Mouse (Mus musculus): Measurements from ENCODE around the gene Stk39. TPM values are rescaled to one million over a fixed set of nuclear protein-coding genes. Genes with fewer than 3 reads are reported as not detected.

The Stk39 gene
- polyA plus RNA-seq, 1 experiment from 2014 or later = 7.8 TPM

DNA sequence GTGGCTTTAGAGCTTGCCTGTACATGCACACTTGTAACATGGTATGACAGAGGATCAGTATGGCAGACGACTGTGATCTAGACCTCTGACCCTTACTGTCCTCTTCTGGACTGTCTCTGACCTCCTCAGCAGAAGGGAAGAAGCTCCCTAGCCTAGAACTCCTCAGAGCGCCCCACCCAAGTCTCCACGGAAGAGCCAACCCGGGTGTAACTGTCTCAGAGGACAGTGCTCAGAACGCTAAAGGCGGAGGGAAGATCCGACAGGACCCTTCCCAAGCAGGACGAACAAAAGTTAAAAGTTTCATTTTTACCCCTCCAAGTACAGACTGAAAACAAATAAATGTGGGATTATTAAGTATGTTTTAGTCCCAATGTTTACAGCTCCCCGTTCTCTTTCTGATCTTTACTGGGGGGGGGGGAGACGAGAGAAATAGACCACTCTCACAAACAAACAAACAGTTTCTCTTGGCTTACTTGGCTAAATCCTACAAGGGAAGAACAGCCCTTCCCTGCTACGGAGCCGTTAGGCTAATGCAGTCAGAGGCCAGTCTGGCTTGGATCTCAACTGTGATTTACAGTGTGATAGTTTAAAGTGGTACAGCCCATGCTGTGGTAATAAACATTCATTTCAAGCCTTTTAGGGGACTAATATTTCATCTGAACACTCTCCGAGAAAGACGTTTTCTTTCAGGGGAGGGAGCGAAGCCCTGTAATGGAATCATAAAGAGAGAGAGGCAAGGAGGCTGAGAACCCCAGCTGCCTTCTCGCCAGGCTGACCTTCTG lies 179.3 kb downstream of the Stk39 start:
- Histone ChIP-seq H3K27me3 (replicated peaks; ENCODE audit: control insufficient read depth, insufficient read depth, low read length) (no peaks in the 10 kb centered on the region), H3K9ac (ENCODE audit: low read depth, low read length) (no peak overlapping the region), H3K36me3 (ENCODE audit: control insufficient read depth, insufficient read depth, low read length) (no peaks in the 10 kb centered on the region), H3K4me1 (replicated peaks; ENCODE audit: control insufficient read depth, insufficient read depth, low read length) (no peaks in the 10 kb centered on the region), H3K4me3 (ENCODE audit: low read depth, low read length) (no peak overlapping the region), H3K27ac (ENCODE audit: low read depth, low read length) (no peak overlapping the region), H3K4me2 (no peak overlapping the region), H3K9me3 (ENCODE audit: control insufficient read depth, low read length) (no peaks in the 10 kb centered on the region)
- WGBS = 69% methylated on average over 16 of the region's 16 CpGs
- DNase-seq (ENCODE audit: low spot score) (no peak), ATAC-seq (replicated peaks; ENCODE audit: low FRiP score) (no peak)

DNA sequence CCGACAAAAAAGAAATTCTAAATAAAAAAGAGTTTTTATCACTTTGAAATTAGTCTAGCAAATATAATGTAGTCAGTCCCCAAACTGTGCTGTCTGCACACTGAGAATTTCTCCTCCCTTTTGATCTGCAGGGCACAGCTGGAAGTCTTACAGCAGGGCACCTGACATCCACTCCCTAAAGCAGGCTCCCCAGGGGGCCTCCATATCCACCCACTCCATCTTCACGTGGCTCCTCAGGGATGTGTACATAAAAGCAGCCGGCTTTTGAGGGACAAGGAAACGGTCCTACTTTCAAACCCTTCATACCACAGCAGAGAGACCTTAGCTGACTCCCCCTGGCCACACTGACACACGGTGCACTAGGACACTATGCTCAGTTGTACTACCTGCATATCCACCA lies 180.2 kb downstream of the Stk39 start:
- no peaks in the 10 kb centered on the region for H3K4me1 ChIP-seq (replicated peaks; ENCODE audit: control insufficient read depth, insufficient read depth, low read length)
- H3K27me3 ChIP-seq (replicated peaks; ENCODE audit: control insufficient read depth, insufficient read depth, low read length) = no peaks in the 10 kb centered on the region
- DNase-seq (ENCODE audit: low spot score) (no peak), ATAC-seq (replicated peaks; ENCODE audit: low FRiP score) (no peak)
- no peaks in the 10 kb centered on the region for H3K36me3 ChIP-seq (ENCODE audit: control insufficient read depth, insufficient read depth, low read length)
- no peaks in the 10 kb centered on the region for H3K9me3 ChIP-seq (ENCODE audit: control insufficient read depth, low read length)
- no peak overlapping the region for H3K4me3 ChIP-seq (ENCODE audit: low read depth, low read length)
- H3K27ac ChIP-seq (ENCODE audit: low read depth, low read length) = no peak overlapping the region
- 63% methylated on average over 5 of the region's 5 CpGs for WGBS
- no peak overlapping the region for H3K4me2 ChIP-seq
- H3K9ac ChIP-seq (ENCODE audit: low read depth, low read length) = no peak overlapping the region

DNA sequence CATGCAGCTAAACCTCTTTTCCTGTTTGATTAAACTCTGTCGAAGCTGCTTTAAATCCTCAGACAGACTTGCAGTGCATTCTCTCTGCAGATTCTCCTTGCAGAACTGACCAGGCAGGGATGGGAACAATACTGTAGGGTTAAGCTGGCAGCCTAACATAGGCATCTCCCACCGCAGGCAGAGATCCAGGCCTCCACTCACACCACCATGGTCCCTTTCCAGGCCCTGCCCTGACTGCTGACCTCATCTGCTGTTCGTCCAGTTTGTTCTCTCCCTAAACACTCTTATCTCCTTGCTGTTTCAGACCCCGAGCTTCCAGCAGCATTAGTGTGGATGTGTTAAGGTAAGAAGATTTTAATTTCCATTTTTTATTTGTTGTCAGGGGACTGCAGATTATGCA lies 182.1 kb downstream of the Stk39 start:
- no peak for ATAC-seq (replicated peaks; ENCODE audit: low FRiP score)

DNA sequence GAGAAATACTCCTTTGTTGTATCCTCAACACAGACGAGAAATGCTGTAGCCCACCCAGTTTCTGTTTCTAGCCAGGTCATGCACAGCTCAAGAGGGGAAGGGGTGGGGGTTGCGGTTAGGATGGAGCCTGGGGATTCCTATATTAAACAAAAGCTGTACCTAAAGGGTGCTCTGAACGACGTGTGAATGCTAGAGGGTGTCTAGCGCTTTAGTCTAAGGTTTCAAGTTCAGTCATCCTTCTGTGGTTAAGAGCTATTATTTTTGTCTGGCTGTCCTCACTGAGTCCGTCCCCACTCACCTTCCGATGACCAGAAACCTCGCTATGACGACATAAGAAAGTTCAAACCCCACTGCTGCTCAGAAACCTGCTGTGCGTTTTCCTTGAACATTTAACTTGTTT lies 182.9 kb downstream of the Stk39 start:
- H3K36me3 ChIP-seq (ENCODE audit: control insufficient read depth, insufficient read depth, low read length) = no peaks in the 10 kb centered on the region
- no peaks in the 10 kb centered on the region for H3K4me1 ChIP-seq (replicated peaks; ENCODE audit: control insufficient read depth, insufficient read depth, low read length)
- 83% methylated on average over 10 of the region's 10 CpGs for WGBS
- H3K27ac ChIP-seq (ENCODE audit: low read depth, low read length) = no peak overlapping the region
- H3K4me3 ChIP-seq (ENCODE audit: low read depth, low read length) = no peak overlapping the region
- DNase-seq (ENCODE audit: low spot score) (no peak), ATAC-seq (replicated peaks; ENCODE audit: low FRiP score) (no peak)
- H3K9ac ChIP-seq (ENCODE audit: low read depth, low read length) = no peak overlapping the region
- no peaks in the 10 kb centered on the region for H3K9me3 ChIP-seq (ENCODE audit: control insufficient read depth, low read length)
- H3K4me2 ChIP-seq = no peak overlapping the region
- no peaks in the 10 kb centered on the region for H3K27me3 ChIP-seq (replicated peaks; ENCODE audit: control insufficient read depth, insufficient read depth, low read length)

More for the DNA sequence above, 182.1 kb downstream of the Stk39 start:
- no peak overlapping the region for H3K27ac ChIP-seq (ENCODE audit: low read depth, low read length)
- H3K9me3 ChIP-seq (ENCODE audit: control insufficient read depth, low read length) = no peaks in the 10 kb centered on the region
- H3K4me2 ChIP-seq = no peak overlapping the region
- no peaks in the 10 kb centered on the region for H3K4me1 ChIP-seq (replicated peaks; ENCODE audit: control insufficient read depth, insufficient read depth, low read length)
- no peak for DNase-seq (ENCODE audit: low spot score)
- no peak overlapping the region for H3K4me3 ChIP-seq (ENCODE audit: low read depth, low read length)
- no peaks in the 10 kb centered on the region for H3K36me3 ChIP-seq (ENCODE audit: control insufficient read depth, insufficient read depth, low read length)
- H3K9ac ChIP-seq (ENCODE audit: low read depth, low read length) = no peak overlapping the region
- WGBS = 38% methylated on average over 4 of the region's 4 CpGs
- no peaks in the 10 kb centered on the region for H3K27me3 ChIP-seq (replicated peaks; ENCODE audit: control insufficient read depth, insufficient read depth, low read length)

DNA sequence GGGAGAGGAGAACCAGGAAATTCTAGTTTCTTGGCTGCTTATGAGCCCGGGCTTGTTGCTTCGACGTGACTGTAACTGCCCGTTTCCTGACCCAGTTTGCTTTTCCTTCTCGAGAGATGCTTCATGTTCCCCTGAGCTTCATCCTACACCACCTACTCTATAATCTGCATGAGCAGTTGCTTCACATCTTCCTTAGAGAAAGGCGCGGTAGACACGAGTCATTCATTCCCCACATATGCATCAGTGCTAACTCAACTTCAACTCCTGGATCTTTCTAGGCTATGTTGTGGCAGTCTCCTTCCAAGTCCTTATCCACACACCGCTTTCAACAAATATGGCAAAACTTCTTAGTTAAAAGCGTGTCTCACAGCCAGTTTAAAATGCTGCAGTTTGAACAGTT lies 184.0 kb downstream of the Stk39 start:
- Histone ChIP-seq H3K9ac (ENCODE audit: low read depth, low read length) (no peak overlapping the region), H3K36me3 (ENCODE audit: control insufficient read depth, insufficient read depth, low read length) (no peaks in the 10 kb centered on the region), H3K4me3 (ENCODE audit: low read depth, low read length) (no peak overlapping the region), H3K4me1 (replicated peaks; ENCODE audit: control insufficient read depth, insufficient read depth, low read length) (no peaks in the 10 kb centered on the region), H3K27me3 (replicated peaks; ENCODE audit: control insufficient read depth, insufficient read depth, low read length) (no peaks in the 10 kb centered on the region), H3K9me3 (ENCODE audit: control insufficient read depth, low read length) (no peaks in the 10 kb centered on the region), H3K27ac (ENCODE audit: low read depth, low read length) (no peak overlapping the region), H3K4me2 (no peak overlapping the region)
- DNase-seq (ENCODE audit: low spot score) (no peak), ATAC-seq (replicated peaks; ENCODE audit: low FRiP score) (no peak)
- 87% methylated on average over 10 of the region's 10 CpGs for WGBS

DNA sequence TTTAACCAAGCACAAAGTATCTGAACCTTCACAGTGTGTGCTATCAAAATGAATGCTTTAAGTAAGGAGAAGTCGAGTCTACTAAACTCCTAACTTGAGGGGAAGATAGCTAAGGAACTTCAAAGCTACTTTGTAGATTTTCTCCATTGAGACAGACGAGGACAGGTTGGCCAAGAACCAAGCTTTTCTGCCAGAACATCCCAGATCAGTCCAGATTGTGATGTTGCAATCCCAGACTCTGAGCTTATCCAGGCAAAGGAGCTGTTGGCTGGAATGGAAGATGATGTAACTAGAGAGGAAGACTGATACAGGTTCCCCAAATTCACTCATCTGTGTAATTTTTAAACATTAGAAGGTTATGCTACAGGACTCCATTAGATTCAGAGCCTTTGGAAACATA lies 187.7 kb downstream of the Stk39 start:
- no peaks in the 10 kb centered on the region for H3K27me3 ChIP-seq (replicated peaks; ENCODE audit: control insufficient read depth, insufficient read depth, low read length)
- ATAC-seq (replicated peaks; ENCODE audit: low FRiP score) = no peak

DNA sequence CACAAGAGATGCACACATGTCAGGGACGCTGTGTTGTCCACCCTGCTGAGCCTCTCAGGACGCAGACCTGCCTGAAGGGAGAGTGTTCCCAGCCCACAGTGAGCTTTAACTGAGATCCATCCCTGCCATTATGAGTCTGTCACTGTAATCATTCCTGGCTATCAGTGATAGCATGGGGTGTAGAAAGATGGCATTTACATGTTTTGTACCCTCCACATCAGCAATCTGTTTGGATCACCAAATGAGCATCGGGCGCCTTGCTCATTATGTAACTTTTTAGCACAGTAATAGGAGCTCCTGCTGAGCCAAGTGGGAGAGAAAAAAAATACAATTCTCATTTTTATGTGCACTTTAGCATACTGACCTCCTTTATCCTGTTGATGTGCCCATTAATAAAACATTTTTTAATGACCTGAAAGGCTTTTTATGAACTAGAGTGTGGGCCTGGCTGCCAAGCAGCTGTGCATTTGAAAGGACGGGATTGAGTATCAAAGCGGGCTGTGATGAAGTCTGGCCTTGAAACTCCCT lies 189.0 kb downstream of the Stk39 start:
- H3K4me3 ChIP-seq (ENCODE audit: low read depth, low read length) = no peak overlapping the region
- H3K9me3 ChIP-seq (ENCODE audit: control insufficient read depth, low read length) = no peaks in the 10 kb centered on the region
- H3K36me3 ChIP-seq (ENCODE audit: control insufficient read depth, insufficient read depth, low read length) = no peaks in the 10 kb centered on the region
- H3K4me2 ChIP-seq = no peak overlapping the region
- no peak overlapping the region for H3K9ac ChIP-seq (ENCODE audit: low read depth, low read length)
- DNase-seq (ENCODE audit: low spot score) (no peak), ATAC-seq (replicated peaks; ENCODE audit: low FRiP score) (no peak)
- 92% methylated on average over 6 of the region's 6 CpGs for WGBS
- H3K27me3 ChIP-seq (replicated peaks; ENCODE audit: control insufficient read depth, insufficient read depth, low read length) = no peaks in the 10 kb centered on the region
- H3K27ac ChIP-seq (ENCODE audit: low read depth, low read length) = no peak overlapping the region
- no peaks in the 10 kb centered on the region for H3K4me1 ChIP-seq (replicated peaks; ENCODE audit: control insufficient read depth, insufficient read depth, low read length)

More for the DNA sequence above, 187.7 kb downstream of the Stk39 start:
- Histone ChIP-seq H3K4me2 (no peak overlapping the region), H3K36me3 (ENCODE audit: control insufficient read depth, insufficient read depth, low read length) (no peaks in the 10 kb centered on the region), H3K4me1 (replicated peaks; ENCODE audit: control insufficient read depth, insufficient read depth, low read length) (no peaks in the 10 kb centered on the region), H3K9me3 (ENCODE audit: control insufficient read depth, low read length) (no peaks in the 10 kb centered on the region), H3K27ac (ENCODE audit: low read depth, low read length) (no peak overlapping the region), H3K4me3 (ENCODE audit: low read depth, low read length) (no peak overlapping the region), H3K9ac (ENCODE audit: low read depth, low read length) (no peak overlapping the region)
- DNase-seq (ENCODE audit: low spot score) = no peak
- 60% methylated on average over 2 of the region's 2 CpGs for WGBS

DNA sequence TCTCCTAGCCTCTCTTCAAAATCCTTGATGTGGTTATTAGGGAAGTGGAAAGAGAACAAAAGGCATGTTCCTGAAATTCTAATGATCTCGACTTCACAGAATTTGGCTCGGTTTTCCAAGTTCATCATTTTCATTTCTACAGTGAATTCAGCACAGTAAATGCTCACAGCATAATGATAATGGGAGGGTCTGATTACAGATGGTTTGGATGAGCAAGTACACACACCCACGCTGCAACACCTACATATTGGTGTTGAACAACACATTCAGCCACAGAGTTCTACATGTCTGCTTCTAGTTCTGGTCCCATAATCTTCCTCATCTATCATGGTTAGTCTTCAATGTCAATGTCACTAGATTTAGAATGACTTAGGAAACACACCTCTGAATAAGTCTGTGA lies 190.5 kb downstream of the Stk39 start:
- Histone ChIP-seq H3K27me3 (replicated peaks; ENCODE audit: control insufficient read depth, insufficient read depth, low read length) (no peaks in the 10 kb centered on the region), H3K27ac (ENCODE audit: low read depth, low read length) (no peak overlapping the region), H3K4me1 (replicated peaks; ENCODE audit: control insufficient read depth, insufficient read depth, low read length) (no peaks in the 10 kb centered on the region), H3K9ac (ENCODE audit: low read depth, low read length) (no peak overlapping the region), H3K36me3 (ENCODE audit: control insufficient read depth, insufficient read depth, low read length) (no peaks in the 10 kb centered on the region), H3K4me3 (ENCODE audit: low read depth, low read length) (no peak overlapping the region), H3K4me2 (no peak overlapping the region), H3K9me3 (ENCODE audit: control insufficient read depth, low read length) (no peaks in the 10 kb centered on the region)
- 81% methylated on average over 3 of the region's 3 CpGs for WGBS
- ATAC-seq (replicated peaks; ENCODE audit: low FRiP score) = no peak
- no peak for DNase-seq (ENCODE audit: low spot score)

DNA sequence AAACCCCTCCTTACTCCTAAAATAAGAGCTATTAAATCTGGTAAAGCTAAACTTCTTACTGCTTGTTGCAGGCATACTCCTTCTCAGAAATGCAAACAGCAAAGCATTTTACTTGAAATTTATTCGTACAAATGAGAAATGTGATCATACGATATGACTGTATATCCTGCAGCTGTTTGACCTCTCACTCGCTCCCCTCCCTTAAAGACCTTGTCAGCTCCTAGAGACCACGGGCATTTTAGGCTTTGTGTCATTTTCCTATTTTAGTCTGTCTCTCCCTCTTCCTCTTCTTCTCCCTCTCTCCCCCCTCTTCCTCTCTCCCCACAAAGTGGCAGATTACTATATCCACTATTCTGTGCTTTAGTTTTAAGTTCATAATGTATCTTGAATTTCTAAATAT lies 200.8 kb downstream of the Stk39 start:
- no peaks in the 10 kb centered on the region for H3K9me3 ChIP-seq (ENCODE audit: control insufficient read depth, low read length)
- DNase-seq (ENCODE audit: low spot score) = no peak
- no peaks in the 10 kb centered on the region for H3K27me3 ChIP-seq (replicated peaks; ENCODE audit: control insufficient read depth, insufficient read depth, low read length)
- H3K4me3 ChIP-seq (ENCODE audit: low read depth, low read length) = no peak overlapping the region
- no peak overlapping the region for H3K4me2 ChIP-seq
- no peak for ATAC-seq (replicated peaks; ENCODE audit: low FRiP score)
- no peak overlapping the region for H3K9ac ChIP-seq (ENCODE audit: low read depth, low read length)
- 74% methylated on average over 4 of the region's 4 CpGs for WGBS
- H3K36me3 ChIP-seq (ENCODE audit: control insufficient read depth, insufficient read depth, low read length) = no peaks in the 10 kb centered on the region
- H3K27ac ChIP-seq (ENCODE audit: low read depth, low read length) = no peak overlapping the region
- H3K4me1 ChIP-seq (replicated peaks; ENCODE audit: control insufficient read depth, insufficient read depth, low read length) = no peaks in the 10 kb centered on the region

Data from liver, embryonic 11.5 days (tissue).